In genomic region chr3:145684201-145684600, GRCm38 (mm10) we compare ENCODE assay signal across 17 mouse cellular contexts. TPM values are rescaled to one million over a fixed set of nuclear protein-coding genes. Genes with fewer than 3 reads are reported as not detected.
A peak's percentile ranks its signal among the peaks of the same experiment; 100 is the strongest.
DNase-seq lines count a peak whose midpoint lies in the region; ATAC-seq and TF ChIP-seq lines count a peak whose summit lies in the region.
"Had no signal": no experiment of that assay in that cellular context is flagged by ENCODE, and none has a peak within 500 bp of the region (broad histone marks: within the 10 kb centered on the region; RNA-seq: fewer than 3 reads in every experiment).

No protein-coding gene starts in this region.

- no peaks in the 10 kb centered on the region for H3K79me2 ChIP-seq in myocyte (ENCODE audit: control insufficient read depth, insufficient read depth)

- H3K4me1 ChIP-seq in kidney, embryonic 16.5 days (ENCODE audit: insufficient read depth, low read length), result peaks cover 10% of the 10 kb centered on the region; the same call in 1 of the 2 replicates
- peaks cover 8% of the 10 kb centered on the region for H3K4me1 ChIP-seq in lung, embryonic 16.5 days (replicated peaks; ENCODE audit: control insufficient read depth, insufficient read depth, low read length)

- H3K36me3 ChIP-seq in kidney, embryonic 16.5 days (ENCODE audit: insufficient read depth, low read length), result no peaks in the 10 kb centered on the region
- H3K36me3 ChIP-seq in lung, embryonic 16.5 days (ENCODE audit: control insufficient read depth, insufficient read depth, low read length), result no peaks in the 10 kb centered on the region
- H3K36me3 ChIP-seq in myocyte (ENCODE audit: control insufficient read depth, insufficient read depth), result no peaks in the 10 kb centered on the region
- H3K36me3 ChIP-seq: neural tube, embryonic 13.5 days had no signal

- no peak overlapping the region for H3ac ChIP-seq in myocyte (ENCODE audit: control insufficient read depth, insufficient read length)

- no peak for ATAC-seq in kidney, embryonic 16.5 days (ENCODE audit: low FRiP score, low TSS enrichment)
- no peak for ATAC-seq in lung, embryonic 16.5 days (ENCODE audit: low read depth)
- ATAC-seq: inflammation-experienced regulatory T-cells, adult 6 months had no signal

- no peak overlapping the region for H3K9ac ChIP-seq in kidney, embryonic 16.5 days (replicated peaks; ENCODE audit: low read length)
- H3K9ac ChIP-seq in lung, embryonic 16.5 days (ENCODE audit: low read length), result no peak overlapping the region
- H3K9ac ChIP-seq: neural tube, embryonic 13.5 days had no signal

- H3K9me3 ChIP-seq in kidney, embryonic 16.5 days (ENCODE audit: low read length), result no peaks in the 10 kb centered on the region
- no peaks in the 10 kb centered on the region for H3K9me3 ChIP-seq in lung, embryonic 16.5 days (ENCODE audit: control insufficient read depth, low read length)
- H3K9me3 ChIP-seq: neural tube, embryonic 13.5 days had no signal

- H3K4me2 ChIP-seq in kidney, embryonic 16.5 days (replicated peaks; ENCODE audit: low read depth, low read length), result no peak overlapping the region
- H3K4me2 ChIP-seq in lung, embryonic 16.5 days (ENCODE audit: low read depth, low read length), result no peak overlapping the region
- H3K4me2 ChIP-seq in myocyte (ENCODE audit: low read depth), result peak overlapping the region; percentile 75
- H3K4me2 ChIP-seq: liver, embryonic 11.5 days; neural tube, embryonic 13.5 days had no signal

- DNase-seq in cerebellum, adult 11 months, result peak; percentile 4
- no peak for DNase-seq in cerebellum, adult 8-10 months
- no peak for DNase-seq in kidney, postnatal 25 days
- no peak for DNase-seq in lung, adult 18-20 months
- DNase-seq in ovary, postnatal 14 days (ENCODE audit: low spot score), result no peak
- DNase-seq: cerebellum, postnatal 25 days; gastrocnemius, postnatal 25 days; kidney, adult 8-10 months; lung, postnatal 14 days; right cerebral cortex, postnatal 4 days; thymus, postnatal 14 days had no signal

- no peak for TF ChIP-seq POLR2A in myocyte (IDR thresholded peaks at IDR 0.05; ENCODE audit: insufficient read length, low read depth)

- H3K27me3 ChIP-seq in kidney, embryonic 16.5 days (ENCODE audit: insufficient read depth, low read length), result no peaks in the 10 kb centered on the region
- no peaks in the 10 kb centered on the region for H3K27me3 ChIP-seq in lung, embryonic 16.5 days (ENCODE audit: control insufficient read depth, insufficient read depth, low read depth, low read length)
- H3K27me3 ChIP-seq in myocyte (ENCODE audit: control insufficient read depth, insufficient read depth, insufficient read length), result no peaks in the 10 kb centered on the region
- H3K27me3 ChIP-seq: neural tube, embryonic 13.5 days had no signal

- H3K27ac ChIP-seq in kidney, embryonic 16.5 days (ENCODE audit: low read length), result 0 out of 2 replicates have a peak overlapping the region, but pooled peaks have one; percentile 28
- H3K27ac ChIP-seq in lung, embryonic 16.5 days (ENCODE audit: low read length), result peak overlapping the region; percentile 44
- H3K27ac ChIP-seq: neural tube, embryonic 13.5 days had no signal

- no peak overlapping the region for H3K4me3 ChIP-seq in kidney, embryonic 16.5 days (ENCODE audit: low read length)
- no peak overlapping the region for H3K4me3 ChIP-seq in lung, embryonic 16.5 days (ENCODE audit: low read length)
- no peak overlapping the region for H3K4me3 ChIP-seq in myocyte
- H3K4me3 ChIP-seq: neural tube, embryonic 13.5 days had no signal

- 50% methylated on average over 4 of the region's 4 CpGs for WGBS in kidney, embryonic 16.5 days
- 54% methylated on average over 4 of the region's 4 CpGs for WGBS in lung, embryonic 16.5 days

TF ChIP-seq in myocyte, 11 proteins besides CTCF, POLR2A, EP300 and RAD21:
- TF ChIP-seq TCF12 (IDR thresholded peaks at IDR 0.05; ENCODE audit: insufficient read depth, poor library complexity, severe bottlenecking), result no peak
- TF ChIP-seq MYOD1 (IDR thresholded peaks at IDR 0.05; ENCODE audit: control insufficient read depth in 1 of 3, insufficient read length in 2 of 3, low read depth in 2 of 3), result no peak
- no peak for TF ChIP-seq TCF3 (IDR thresholded peaks at IDR 0.05; ENCODE audit: insufficient read length, low read depth)
- no peak for TF ChIP-seq POLR2AphosphoS2 (IDR thresholded peaks at IDR 0.05; ENCODE audit: insufficient read length, low read depth)
- TF ChIP-seq E2F4 (IDR thresholded peaks at IDR 0.05; ENCODE audit: insufficient read depth), result no peak
- no peak for TF ChIP-seq MAX (IDR thresholded peaks at IDR 0.05; ENCODE audit: low read depth)
- no peak for TF ChIP-seq REST (IDR thresholded peaks at IDR 0.05; ENCODE audit: insufficient read depth, insufficient read length)
- no peak for TF ChIP-seq MYOG (IDR thresholded peaks at IDR 0.05; ENCODE audit: control insufficient read depth in 1 of 3, insufficient read depth in 1 of 3, insufficient read length in 2 of 3, low read depth in 2 of 3)
- no peak for TF ChIP-seq CEBPB (IDR thresholded peaks at IDR 0.05; ENCODE audit: insufficient read depth, poor library complexity, severe bottlenecking)
- no peak for TF ChIP-seq SRF (IDR thresholded peaks at IDR 0.05; ENCODE audit: control insufficient read depth, insufficient read length, low read depth)
- no peak for TF ChIP-seq USF1 (IDR thresholded peaks at IDR 0.05; ENCODE audit: low read depth)

RNA-seq across cellular contexts. Expression of gene Ccn1, which starts 34.4 kb away (rescaled TPM):
- polyA plus RNA-seq in kidney, embryonic 16.5 days (2015; fragmentation: Nextera tagmentation; extraction: Ambion mirVana), result 78.3 and 81.5 TPM in 2 replicates
- polyA plus RNA-seq in lung, embryonic 16.5 days (2015; fragmentation: Nextera tagmentation; extraction: Ambion mirVana), result 60.1 and 78.3 TPM in 2 replicates
- polyA plus RNA-seq in myocyte (2012; fragmentation: generic; extraction: Trizol), result 49.6 TPM
- polyA plus RNA-seq: inflammation-experienced regulatory T-cells, adult 6 months had no signal
